Mouse (Mus musculus): ENCODE data around the gene Rab34.

- no peak for TF ChIP-seq CTCF (conservative IDR thresholded peaks at IDR 0.05; ENCODE audit: low read length)
- no peak for TF ChIP-seq NANOG (IDR thresholded peaks at IDR 0.05; ENCODE audit: borderline replicate concordance, low read length)
- TF ChIP-seq POU5F1 (IDR thresholded peaks at IDR 0.05; ENCODE audit: borderline replicate concordance, low read length) = no peak
Observed at GRCm38 (mm10) chr11:78211513-78211912, 23.3 kb downstream of the Rab34 start.

Measured in E14TG2a.4 (cell line).